Mouse (Mus musculus) ES-E14 (cell line): Measurements from ENCODE around the gene Olfr693. TPM values are rescaled to one million over a fixed set of nuclear protein-coding genes. Genes with fewer than 3 reads are reported as not detected.

Experiments used
- DNase-seq: peaks from one replicate; pipeline ENCODE4 v3.0.0-alpha.2; 2013; ENCODE audit warnings: low read depth, low spot score
- H3K27ac ChIP-seq: 2 replicates; pipeline ENCODE4 v1.5.1; 2012; ENCODE audit warnings: low read depth, mild to moderate bottlenecking, low read length, moderate library complexity, mixed read lengths; ENCODE audit not compliant: poor library complexity, insufficient read depth, severe bottlenecking
- H3K36me3 ChIP-seq: 2 replicates; pipeline ENCODE4 v1.6.1; 2012; ENCODE audit warnings: mild to moderate bottlenecking, low read length, moderate library complexity, mixed read lengths; ENCODE audit not compliant: control insufficient read depth, poor library complexity, insufficient read depth, severe bottlenecking
- H3K4me1 ChIP-seq, 2 experiments: fragments of 150-350 bp in 1 of 2; sonication (generic) in 1 of 2; 2 replicates each; pipeline ENCODE4 v1.6.1; 2012; ENCODE audit warnings: low read length in 2 of 2, mild to moderate bottlenecking in 1 of 2, mixed read lengths in 1 of 2; ENCODE audit not compliant: control insufficient read depth in 2 of 2, insufficient read depth in 2 of 2, poor library complexity in 1 of 2
- H3K4me3 ChIP-seq, 2 experiments: fragments of 150-350 bp in 1 of 2; sonication (generic) in 1 of 2; 2 replicates each; pipeline ENCODE4 v1.5.1; 2012; ENCODE audit warnings: low read length in 2 of 2, low read depth in 1 of 2, mild to moderate bottlenecking in 1 of 2, mixed read lengths in 1 of 2; ENCODE audit not compliant: insufficient read depth in 1 of 2, poor library complexity in 1 of 2, severe bottlenecking in 1 of 2
- H3K9ac ChIP-seq: 2 replicates; pipeline ENCODE4 v1.6.1; 2012; ENCODE audit warnings: low read depth, mild to moderate bottlenecking, low read length, mixed read lengths; ENCODE audit not compliant: poor library complexity, insufficient read depth, severe bottlenecking
- H3K9me3 ChIP-seq: fragments of 150-350 bp; sonication (generic); 2 replicates; pipeline ENCODE4 v1.6.1; 2012; ENCODE audit warnings: low read depth, mild to moderate bottlenecking, low read length; ENCODE audit not compliant: control insufficient read depth, insufficient read depth
- CHD2 ChIP-seq: IDR thresholded peaks from 2 replicates; pipeline ENCODE4 v1.6.1; 2014; ENCODE audit warnings: mild to moderate bottlenecking, low read depth, low read length, inconsistent platforms
- HCFC1 ChIP-seq: IDR thresholded peaks from 2 replicates; pipeline ENCODE4 v1.6.1; 2012; ENCODE audit warnings: low read length, inconsistent platforms, borderline replicate concordance; ENCODE audit not compliant: insufficient read depth
- MAFK ChIP-seq: IDR thresholded peaks from 2 replicates; pipeline ENCODE4 v1.6.1; 2014; ENCODE audit warnings: mild to moderate bottlenecking, low read depth, low read length, inconsistent platforms; ENCODE audit not compliant: insufficient read depth
- ZC3H11A ChIP-seq: IDR thresholded peaks from 2 replicates; pipeline ENCODE4 v1.6.1; 2012; ENCODE audit warnings: low read depth, mild to moderate bottlenecking, inconsistent platforms, low read length, borderline replicate concordance
- ZNF384 ChIP-seq: IDR thresholded peaks from 2 replicates; pipeline ENCODE4 v1.6.1; 2012; ENCODE audit warnings: low read depth, low read length, inconsistent platforms
- in situ Hi-C, 2 experiments: fragments of 600-800 bp; cut with MboI; formaldehyde crosslinking; loops; one replicate each; pipeline ENCODE4 v1.15.1; 2025; ENCODE audit warnings: low sequenced_read_pairs in 2 of 2, inconsistent platforms in 1 of 2; ENCODE audit not compliant: unreplicated experiment in 2 of 2
- total RNA-seq: library from RNA; depleted of rRNA; stranded (reverse); fragments of 300-350 nt; gene quantifications from 2 replicates; pipeline ENCODE4 v1.2.3, GENCODE M21; 2012; rRNA removed

Gene Olfr693
- total RNA-seq, 1 experiment, result not detected

DNA sequence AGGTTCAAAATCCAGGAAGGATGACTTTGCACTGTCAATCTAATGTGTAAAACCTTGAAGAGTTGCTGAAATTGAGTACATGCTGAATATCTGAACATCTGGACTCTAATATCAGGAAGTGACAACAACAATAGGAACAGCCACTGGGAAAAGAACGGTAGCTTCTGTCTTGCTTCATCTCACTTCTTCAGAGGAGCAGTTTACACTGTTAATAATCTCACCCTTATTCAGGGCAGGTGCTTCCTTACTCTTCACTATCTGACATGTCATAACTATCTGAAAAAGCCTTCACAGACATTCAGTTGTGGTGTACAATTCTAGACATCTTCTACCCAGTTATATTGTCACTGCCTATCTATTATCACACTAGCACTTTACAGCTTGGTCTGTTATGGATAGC, 39.5 kb downstream of the Olfr693 start:
- H3K9me3 ChIP-seq, result peaks cover 6% of the 10 kb centered on the region
- H3K4me3 ChIP-seq, result no peak overlapping the region
- no peaks in the 10 kb centered on the region for H3K4me1 ChIP-seq
- no peak overlapping the region for H3K27ac ChIP-seq
- TF ChIP-seq ZC3H11A (no peak), CHD2 (no peak), ZNF384 (no peak), HCFC1 (no peak), MAFK (no peak)
- DNase-seq, result no peak
- in situ Hi-C loops, result no loop called here
- H3K36me3 ChIP-seq, result no peaks in the 10 kb centered on the region
- H3K9ac ChIP-seq, result no peak overlapping the region

DNA sequence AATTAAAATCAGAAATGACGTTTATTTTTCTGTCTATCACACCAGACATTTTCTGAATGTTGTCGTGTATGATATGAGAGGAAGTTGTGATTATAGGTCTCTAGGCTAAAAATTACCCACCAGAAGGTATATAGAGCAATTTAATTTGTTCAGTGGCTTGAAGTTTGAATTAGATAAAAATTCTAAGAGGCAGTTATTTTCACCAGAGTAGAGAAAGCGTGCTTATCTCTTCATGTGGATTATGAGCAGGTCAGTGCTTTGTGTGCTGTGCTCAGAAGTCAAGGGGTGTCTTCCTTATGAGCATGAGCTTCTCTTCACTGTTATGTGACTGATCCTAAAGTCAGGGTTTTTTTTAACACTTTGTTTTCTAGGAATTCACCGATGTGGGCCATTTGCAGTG, 44.8 kb downstream of the Olfr693 start:
- no peak for DNase-seq
- Histone ChIP-seq H3K9ac (no peak overlapping the region), H3K9me3 (no peaks in the 10 kb centered on the region), H3K4me1 (no peaks in the 10 kb centered on the region), H3K4me3 (no peak overlapping the region), H3K27ac (no peak overlapping the region), H3K36me3 (no peaks in the 10 kb centered on the region)
- in situ Hi-C loops, result no loop called here
- TF ChIP-seq MAFK (no peak), HCFC1 (no peak), CHD2 (no peak), ZC3H11A (no peak), ZNF384 (no peak)

Other genes starting within 250 kb of the Olfr693 start
- gene Olfr694, start 11.2 kb upstream of the Olfr693 start, total RNA-seq, result not detected in 2 replicates
- not detected in 2 replicates for gene Olfr695, start 35.8 kb upstream of the Olfr693 start, total RNA-seq
- gene Olfr697, start 61.9 kb upstream of the Olfr693 start, total RNA-seq, result not detected in 2 replicates
- not detected in 2 replicates for gene Olfr698, start 74.8 kb upstream of the Olfr693 start, total RNA-seq
- 0.42 and 0.49 TPM in 2 replicates for gene Olfr699, start 112.6 kb upstream of the Olfr693 start, total RNA-seq
- gene Olfr700, start 128.2 kb upstream of the Olfr693 start, total RNA-seq, result not detected in 2 replicates
- 0.31 TPM in 1 of 2 replicates, not detected in the other for gene Olfr701, start 133.5 kb upstream of the Olfr693 start, total RNA-seq
- not detected in 2 replicates for gene Olfr702, start 153.3 kb upstream of the Olfr693 start, total RNA-seq
- gene Olfr703, start 162.8 kb upstream of the Olfr693 start, total RNA-seq, result not detected in 2 replicates
- gene Olfr704, start 182.6 kb upstream of the Olfr693 start, total RNA-seq, result not detected in 2 replicates
- 0.13 and 0.26 TPM in 2 replicates for gene Olfr705, start 196.3 kb upstream of the Olfr693 start, total RNA-seq
- gene Olfr706, start 207.6 kb upstream of the Olfr693 start, total RNA-seq, result not detected in 2 replicates
- not detected in 2 replicates for gene Olfr707, start 220.7 kb upstream of the Olfr693 start, total RNA-seq
- not detected in 2 replicates for gene Olfr1532-ps1, start 227.4 kb upstream of the Olfr693 start, total RNA-seq